Mouse (Mus musculus) liver, embryonic 12.5 days (tissue): ENCODE results near the gene Sipa1l2. TPM values are rescaled to one million over a fixed set of nuclear protein-coding genes. Genes with fewer than 3 reads are reported as not detected.

Source experiments
- ATAC-seq: fragments of 200-750 bp; cut with Nextera tagmentation; 2 replicates; pipeline ENCODE4 v1.8.0; 2017; ENCODE audit warnings: moderate number of reproducible peaks, mild to moderate bottlenecking, moderate library complexity
- H3K27ac ChIP-seq: fragments of 300-500 bp; sonication (generic); 2 replicates; pipeline ENCODE4 v1.5.1; 2016; ENCODE audit warnings: mild to moderate bottlenecking
- H3K27me3 ChIP-seq: fragments of 300-500 bp; sonication (generic); replicated peaks from 2 replicates; pipeline ENCODE4 v1.6.1; 2016; ENCODE audit warnings: mild to moderate bottlenecking, moderate library complexity
- H3K36me3 ChIP-seq: fragments of 300-500 bp; sonication (generic); 2 replicates; pipeline ENCODE4 v1.6.1; 2016; ENCODE audit warnings: mild to moderate bottlenecking, moderate library complexity
- H3K4me1 ChIP-seq: fragments of 300-500 bp; sonication (generic); 2 replicates; pipeline ENCODE4 v1.6.1; 2016
- H3K4me2 ChIP-seq: fragments of 300-500 bp; sonication (generic); 2 replicates; pipeline ENCODE4 v1.6.1; 2016; ENCODE audit warnings: mild to moderate bottlenecking, moderate library complexity
- H3K4me3 ChIP-seq: fragments of 300-500 bp; sonication (generic); 2 replicates; pipeline ENCODE4 v1.5.1; 2016; ENCODE audit warnings: mild to moderate bottlenecking, moderate library complexity
- H3K9ac ChIP-seq: fragments of 300-500 bp; sonication (generic); 2 replicates; pipeline ENCODE4 v1.6.1; 2016; ENCODE audit warnings: mild to moderate bottlenecking, moderate library complexity
- H3K9me3 ChIP-seq: fragments of 300-500 bp; sonication (generic); replicated peaks from 2 replicates; pipeline ENCODE4 v1.6.1; 2016; ENCODE audit warnings: mild to moderate bottlenecking, moderate library complexity
- WGBS: fragments of 180-500 bp; shearing (Covaris S2); methylation state at CpG from one replicate; pipeline ENCODE4 v1.1.7; 2016; ENCODE audit not compliant: insufficient replicate concordance; 5-methylcytosine and 5-hydroxymethylcytosine counted together
- polyA plus RNA-seq: library from polyadenylated mRNA; unstranded; fragments of >200 nt; fragmentation: Nextera tagmentation; extraction: Ambion mirVana; gene quantifications from 2 replicates; pipeline ENCODE4 v1.2.1, GENCODE M21; 2016

Sipa1l2 gene
- polyA plus RNA-seq = 1.9 and 2.3 TPM in 2 replicates

DNA sequence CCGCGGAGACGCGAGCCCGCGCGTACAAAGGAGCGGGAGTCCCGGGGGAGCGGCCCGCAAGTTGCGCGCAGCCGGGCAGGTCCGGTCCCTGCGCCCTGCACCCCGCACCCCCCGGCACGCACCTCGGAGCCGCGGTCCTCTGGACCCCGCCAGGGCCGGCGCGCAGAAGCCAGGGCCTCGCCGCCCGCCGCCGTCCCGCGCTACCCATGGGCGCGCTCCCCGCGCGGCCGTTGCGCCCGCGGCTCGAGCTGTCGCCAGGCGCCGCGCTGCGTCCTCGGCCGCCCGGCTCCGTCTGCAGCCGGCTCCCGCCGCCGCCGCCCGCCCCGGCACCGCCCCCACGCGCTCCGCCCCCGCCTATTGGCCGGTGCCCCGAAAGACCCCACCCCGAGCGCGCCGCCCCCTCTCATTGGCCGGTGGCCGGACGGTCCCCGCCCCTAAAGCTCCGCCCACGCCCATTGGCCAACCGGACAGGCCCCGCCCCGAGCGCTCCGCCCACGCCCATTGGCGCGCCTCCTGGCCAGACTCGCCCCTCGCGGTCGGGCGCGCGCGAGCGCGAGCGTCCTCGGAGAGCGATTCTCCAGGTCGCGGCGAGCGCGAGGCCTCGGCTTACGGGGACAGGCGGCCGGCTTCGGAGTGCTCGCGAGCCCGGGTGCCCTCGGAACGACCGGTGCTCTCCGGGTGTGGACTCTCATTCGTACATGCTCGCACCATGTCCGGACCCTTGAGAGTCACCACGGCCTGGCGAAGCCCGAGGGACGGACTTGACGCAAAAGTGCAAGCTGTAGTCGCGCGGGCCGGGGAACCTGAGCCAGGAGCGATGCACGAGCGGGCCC lies at the start of gene Sipa1l2:
Gene Sipa1l2, minus strand, starts transcription at position 276 of the 833 bp plus-strand sequence.
- H3K36me3 ChIP-seq = no peaks in the 10 kb centered on the region
- H3K27ac ChIP-seq = 0 out of 2 replicates have a peak within 1 kb of the TSS, but pooled peaks have one; percentile 37
- H3K9me3 ChIP-seq = no peaks in the 10 kb centered on the region
- ATAC-seq = peak; percentile 93
- H3K9ac ChIP-seq = peak within 1 kb of the TSS; percentile 72
- H3K4me2 ChIP-seq = peak within 1 kb of the TSS; percentile 96
- H3K27me3 ChIP-seq = peaks cover 54% of the 10 kb centered on the region
- peak within 1 kb of the TSS; percentile 64 for H3K4me3 ChIP-seq
- WGBS = under 1% methylated on average over 119 of the region's 129 CpGs
- peaks cover 37% of the 10 kb centered on the region for H3K4me1 ChIP-seq

DNA sequence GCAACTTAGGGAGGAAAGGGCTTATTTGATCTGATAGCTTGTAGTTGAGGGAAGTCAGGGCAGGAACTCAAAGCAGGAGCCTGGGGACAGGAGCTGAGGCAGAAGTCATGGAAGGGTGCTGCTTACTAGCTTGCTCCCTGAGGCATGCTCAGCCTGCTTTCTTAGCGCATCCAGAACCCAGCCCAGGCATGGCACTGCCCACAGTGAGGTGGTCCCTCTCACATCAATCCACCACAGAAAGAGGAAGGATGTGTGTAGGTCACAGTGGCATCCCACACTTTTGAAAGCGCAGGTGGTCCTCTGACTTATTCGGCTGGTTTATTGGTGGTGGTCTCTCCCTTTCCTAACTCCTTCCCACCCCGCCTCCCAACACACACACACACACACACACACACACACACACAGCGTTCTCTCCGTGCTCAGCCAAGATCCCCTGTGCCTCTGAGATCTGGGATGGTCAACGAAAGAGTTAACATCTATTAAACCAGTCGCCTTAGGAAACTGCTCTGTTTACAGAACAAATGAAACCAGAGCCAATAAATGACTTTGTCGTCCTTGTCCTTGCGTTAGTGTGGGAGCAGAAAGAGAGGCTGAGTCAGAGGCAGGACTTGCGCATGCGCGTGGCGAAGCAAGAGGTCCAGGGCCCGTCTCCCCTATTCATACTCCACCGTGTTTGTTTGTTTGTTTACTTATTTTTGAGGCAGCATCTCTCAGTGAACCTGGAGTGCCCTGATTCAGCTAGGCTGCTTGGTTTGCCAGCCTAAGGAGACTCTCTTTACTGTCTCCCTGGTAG lies 49.1 kb upstream of the Sipa1l2 start:
- Histone ChIP-seq H3K9me3 (no peaks in the 10 kb centered on the region), H3K36me3 (no peaks in the 10 kb centered on the region), H3K9ac (no peak overlapping the region), H3K27me3 (peaks cover 5% of the 10 kb centered on the region; the same call in 1 of the 2 replicates), H3K4me3 (no peak overlapping the region), H3K4me1 (peaks cover 19% of the 10 kb centered on the region; the same call in 1 of the 2 replicates), H3K27ac (no peak overlapping the region), H3K4me2 (no peak overlapping the region)
- no peak for ATAC-seq
- 68% methylated on average over 15 of the region's 16 CpGs for WGBS

DNA sequence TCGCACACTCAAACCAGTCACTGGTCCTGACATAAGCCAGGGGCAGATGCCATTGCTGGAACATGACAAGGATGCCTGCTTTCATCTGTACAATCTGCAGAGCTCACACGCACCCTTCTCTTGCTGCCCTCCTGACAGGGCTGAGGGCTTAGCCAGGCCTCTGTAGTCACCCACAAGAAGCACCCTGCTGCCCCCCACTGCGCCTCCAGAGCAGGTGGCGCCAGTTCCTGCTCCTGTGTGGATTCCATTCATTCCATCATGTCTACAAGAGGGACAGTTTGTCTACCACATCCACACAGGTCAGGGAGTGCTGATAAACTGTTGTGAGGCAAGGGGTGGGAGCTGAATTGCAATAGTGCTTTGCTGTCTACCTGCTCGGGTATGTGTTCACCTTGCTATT lies 47.3 kb upstream of the Sipa1l2 start:
- no peak overlapping the region for H3K9ac ChIP-seq
- 61% methylated on average over 5 of the region's 5 CpGs for WGBS

GRCm38 (mm10) chr8:125616039-125616438 lies 46.4 kb upstream of the Sipa1l2 start:
- Histone ChIP-seq H3K27ac (no peak overlapping the region), H3K4me1 (peaks cover 19% of the 10 kb centered on the region; the same call in 1 of the 2 replicates), H3K27me3 (peaks cover 5% of the 10 kb centered on the region; the same call in 1 of the 2 replicates), H3K36me3 (no peaks in the 10 kb centered on the region), H3K4me2 (no peak overlapping the region), H3K9me3 (no peaks in the 10 kb centered on the region), H3K9ac (no peak overlapping the region), H3K4me3 (no peak overlapping the region)
- 73% methylated on average over 3 of the region's 3 CpGs for WGBS
- no peak for ATAC-seq

More for the DNA sequence above, 47.3 kb upstream of the Sipa1l2 start:
- Histone ChIP-seq H3K4me2 (no peak overlapping the region), H3K27me3 (peaks cover 5% of the 10 kb centered on the region; the same call in 1 of the 2 replicates), H3K27ac (no peak overlapping the region), H3K4me1 (peaks cover 19% of the 10 kb centered on the region; the same call in 1 of the 2 replicates), H3K9me3 (no peaks in the 10 kb centered on the region), H3K36me3 (no peaks in the 10 kb centered on the region), H3K4me3 (no peak overlapping the region)
- no peak for ATAC-seq

DNA sequence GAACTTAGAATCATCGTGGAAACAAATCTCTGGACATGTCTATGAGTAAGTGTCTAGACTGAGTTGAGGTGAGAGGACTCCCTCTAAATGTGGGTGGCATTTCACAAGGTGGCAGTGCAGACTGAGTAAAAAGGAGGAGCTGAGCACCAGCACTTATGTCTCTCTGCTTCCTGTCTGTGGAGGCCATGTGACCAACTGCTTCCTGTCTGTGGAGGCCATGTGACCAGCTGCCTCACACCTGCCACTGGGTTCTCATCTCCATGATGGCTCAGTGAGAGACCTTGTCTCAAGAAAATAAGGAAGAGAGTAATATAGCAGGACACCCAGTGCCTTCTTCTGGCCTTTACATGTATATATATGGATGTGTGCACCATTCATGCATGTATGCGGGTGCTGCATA lies 43.9 kb upstream of the Sipa1l2 start:
- no peak for ATAC-seq
- Histone ChIP-seq H3K9ac (no peak overlapping the region), H3K36me3 (no peaks in the 10 kb centered on the region), H3K27me3 (peaks cover 5% of the 10 kb centered on the region; the same call in 1 of the 2 replicates), H3K27ac (no peak overlapping the region), H3K9me3 (no peaks in the 10 kb centered on the region), H3K4me2 (no peak overlapping the region), H3K4me1 (no peaks in the 10 kb centered on the region), H3K4me3 (no peak overlapping the region)
- WGBS = 71% methylated on average over 2 of the region's 2 CpGs

DNA sequence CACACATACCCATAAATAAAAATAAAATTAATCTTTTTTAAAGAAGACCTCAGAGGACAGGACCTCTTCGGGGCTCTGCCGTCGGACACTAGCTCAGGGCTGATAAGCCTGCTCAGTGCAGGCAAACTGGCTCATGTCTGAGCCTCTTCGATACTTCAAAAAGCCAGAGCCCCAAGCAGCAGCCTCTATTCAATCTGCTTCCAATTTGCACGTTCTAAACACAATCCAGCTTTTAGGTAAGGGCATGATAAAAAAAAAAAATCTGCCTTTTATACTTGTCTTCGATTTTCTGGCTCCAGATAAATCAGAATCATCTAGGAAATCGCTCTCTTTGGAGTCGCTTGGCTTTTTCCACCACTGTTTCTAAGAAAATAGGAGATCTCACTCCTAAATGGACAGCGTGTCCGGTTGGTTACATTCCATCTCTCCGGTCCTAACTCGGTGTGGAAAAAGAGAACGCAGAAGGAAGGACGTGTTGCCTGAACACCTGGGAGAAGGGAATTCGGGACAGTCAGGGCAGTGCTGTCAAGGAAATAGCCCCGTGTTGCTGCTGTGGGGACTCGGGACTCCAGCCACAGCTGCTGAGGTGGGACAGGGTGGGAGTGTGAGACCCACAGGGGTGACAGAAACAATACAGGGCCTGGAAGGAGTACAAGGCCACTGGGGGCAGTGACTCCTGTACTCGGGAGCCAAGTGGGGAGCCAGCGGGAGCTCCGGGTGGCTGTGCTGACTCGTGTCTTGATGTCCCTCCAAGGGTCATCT lies 42.4 kb upstream of the Sipa1l2 start:
- ATAC-seq = no peak
- no peaks in the 10 kb centered on the region for H3K9me3 ChIP-seq

GRCm38 (mm10) chr8:125611024-125611798 lies 41.6 kb upstream of the Sipa1l2 start:
- no peaks in the 10 kb centered on the region for H3K9me3 ChIP-seq

More for the DNA sequence above, 42.4 kb upstream of the Sipa1l2 start:
- Histone ChIP-seq H3K9ac (no peak overlapping the region), H3K4me2 (no peak overlapping the region), H3K4me3 (no peak overlapping the region), H3K4me1 (no peaks in the 10 kb centered on the region), H3K36me3 (no peaks in the 10 kb centered on the region), H3K27ac (no peak overlapping the region), H3K27me3 (peaks cover 1% of the 10 kb centered on the region; the same call in 1 of the 2 replicates)
- WGBS = 78% methylated on average over 21 of the region's 21 CpGs

DNA sequence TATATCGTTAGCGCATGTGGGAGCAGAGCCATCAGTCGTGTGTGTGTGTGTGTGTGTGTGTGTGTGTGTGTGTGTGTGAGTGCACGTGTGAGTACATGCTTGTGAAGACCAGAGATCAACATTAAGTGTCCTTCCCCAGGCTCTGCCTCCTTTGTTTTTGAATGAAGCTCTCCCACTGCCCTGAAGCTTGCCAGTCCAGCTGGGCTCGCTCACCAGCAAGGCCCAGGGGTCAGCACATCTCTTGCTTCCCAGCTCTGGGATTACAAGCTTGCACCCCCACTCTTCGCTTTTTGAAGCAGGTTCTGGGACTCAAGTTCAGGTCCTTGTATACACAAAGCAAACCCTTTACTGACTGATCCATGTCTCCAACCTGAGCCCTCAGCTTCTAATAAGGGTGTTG lies 40.1 kb upstream of the Sipa1l2 start:
- Histone ChIP-seq H3K4me2 (no peak overlapping the region), H3K27ac (no peak overlapping the region), H3K27me3 (no peaks in the 10 kb centered on the region; the same call in 1 of the 2 replicates), H3K4me1 (no peaks in the 10 kb centered on the region), H3K36me3 (no peaks in the 10 kb centered on the region), H3K9ac (no peak overlapping the region), H3K9me3 (no peaks in the 10 kb centered on the region), H3K4me3 (no peak overlapping the region)
- WGBS = 66% methylated on average over 6 of the region's 6 CpGs
- no peak for ATAC-seq

More at GRCm38 (mm10) chr8:125611024-125611798, 41.6 kb upstream of the Sipa1l2 start:
- WGBS = 76% methylated on average over 10 of the region's 10 CpGs
- ATAC-seq = no peak
- no peaks in the 10 kb centered on the region for H3K36me3 ChIP-seq
- no peak overlapping the region for H3K27ac ChIP-seq
- H3K4me1 ChIP-seq = no peaks in the 10 kb centered on the region
- no peak overlapping the region for H3K4me3 ChIP-seq
- H3K27me3 ChIP-seq = no peaks in the 10 kb centered on the region; the same call in 1 of the 2 replicates
- no peak overlapping the region for H3K4me2 ChIP-seq
- H3K9ac ChIP-seq = no peak overlapping the region

DNA sequence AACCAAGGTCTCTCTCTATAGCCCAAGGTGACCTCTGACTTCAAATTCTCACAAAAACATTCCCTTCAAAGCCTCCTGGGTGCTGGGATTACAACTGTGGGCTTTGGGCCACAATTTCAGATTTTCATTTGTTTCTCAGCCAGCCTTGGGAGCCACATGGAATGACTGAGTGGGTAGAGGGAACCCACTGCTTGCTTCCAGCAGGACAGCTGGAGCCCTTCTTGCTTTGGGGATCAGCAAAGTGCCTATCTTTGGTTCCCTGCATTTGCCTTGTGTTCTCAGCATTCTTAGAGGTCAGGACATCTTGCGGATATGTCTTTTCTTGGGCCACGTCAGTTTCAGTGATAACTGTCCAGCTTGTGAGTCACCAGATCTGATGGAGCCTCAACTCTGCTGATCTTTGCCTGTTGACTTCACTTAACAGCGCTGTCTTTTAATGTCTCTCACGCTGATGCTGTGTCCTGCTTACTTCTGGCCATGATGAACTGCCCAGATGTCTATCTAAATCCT lies 38.2 kb upstream of the Sipa1l2 start:
- H3K36me3 ChIP-seq = no peaks in the 10 kb centered on the region
- peaks cover 7% of the 10 kb centered on the region for H3K4me1 ChIP-seq
- H3K27ac ChIP-seq = no peak overlapping the region
- no peak overlapping the region for H3K9ac ChIP-seq
- H3K27me3 ChIP-seq = no peaks in the 10 kb centered on the region
- WGBS = 64% methylated on average over 4 of the region's 4 CpGs
- no peak for ATAC-seq
- no peaks in the 10 kb centered on the region for H3K9me3 ChIP-seq
- no peak overlapping the region for H3K4me3 ChIP-seq
- H3K4me2 ChIP-seq = no peak overlapping the region

GRCm38 (mm10) chr8:125606937-125607336 lies 37.3 kb upstream of the Sipa1l2 start:
- Histone ChIP-seq H3K27me3 (no peaks in the 10 kb centered on the region), H3K36me3 (no peaks in the 10 kb centered on the region), H3K27ac (no peak overlapping the region), H3K9ac (no peak overlapping the region), H3K4me2 (no peak overlapping the region), H3K4me1 (peaks cover 8% of the 10 kb centered on the region), H3K4me3 (no peak overlapping the region), H3K9me3 (no peaks in the 10 kb centered on the region)
- 27% methylated on average over 3 of the region's 3 CpGs for WGBS
- no peak for ATAC-seq
